Mouse (Mus musculus) MEL (cell line): Measurements from ENCODE around the gene Arid5b. TPM values are rescaled to one million over a fixed set of nuclear protein-coding genes. Genes with fewer than 3 reads are reported as not detected.
A peak's percentile ranks its signal among the peaks of the same experiment; 100 is the strongest.

Source experiments
- DNase-seq: peaks from one replicate; pipeline ENCODE4 v3.0.0; 2011; ENCODE audit warnings: low read depth, low spot score
- H3K27ac ChIP-seq: 2 replicates; pipeline ENCODE4 v1.5.1; 2012; ENCODE audit warnings: low read depth, mild to moderate bottlenecking, control low read depth, low read length, moderate library complexity; ENCODE audit not compliant: control insufficient read depth
- H3K27me3 ChIP-seq, 2 experiments: fragments of 150-350 bp in 1 of 2; sonication (generic) in 1 of 2; 2 replicates each; pipeline ENCODE4 v1.6.1; 2012; ENCODE audit warnings: low read length in 2 of 2, mild to moderate bottlenecking in 2 of 2, improper control_type of control experiment in 1 of 2, moderate library complexity in 1 of 2; ENCODE audit not compliant: insufficient read depth in 2 of 2, control insufficient read depth in 1 of 2
- H3K36me3 ChIP-seq, 2 experiments: 2 replicates each; pipeline ENCODE4 v1.6.1; 2012 to 2014; ENCODE audit warnings: low read length in 2 of 2, improper control_type of control experiment in 1 of 2, inconsistent platforms in 1 of 2, mild to moderate bottlenecking in 1 of 2; ENCODE audit not compliant: insufficient read depth in 2 of 2, control insufficient read depth in 1 of 2
- H3K4me1 ChIP-seq, 2 experiments: fragments of 150-350 bp in 1 of 2; sonication (generic) in 1 of 2; 2 replicates each; pipeline ENCODE4 v1.6.1; 2012; ENCODE audit warnings: low read length in 2 of 2, improper control_type of control experiment in 1 of 2, mild to moderate bottlenecking in 1 of 2; ENCODE audit not compliant: insufficient read depth in 2 of 2, control insufficient read depth in 1 of 2
- H3K4me3 ChIP-seq, 2 experiments: fragments of 150-350 bp in 1 of 2; sonication (generic) in 1 of 2; 2 replicates each; pipeline ENCODE4 v1.5.1; 2012; ENCODE audit warnings: low read depth in 2 of 2, low read length in 2 of 2, mild to moderate bottlenecking in 2 of 2, moderate library complexity in 2 of 2, control low read depth in 1 of 2, improper control_type of control experiment in 1 of 2; ENCODE audit not compliant: control insufficient read depth in 1 of 2, insufficient read depth in 1 of 2
- H3K79me2 ChIP-seq: 2 replicates; pipeline ENCODE4 v1.6.1; 2012; ENCODE audit warnings: mild to moderate bottlenecking, low read length, moderate library complexity; ENCODE audit not compliant: control insufficient read depth, poor library complexity, insufficient read depth
- H3K9ac ChIP-seq: 2 replicates; pipeline ENCODE4 v1.6.1; 2012; ENCODE audit warnings: low read depth, mild to moderate bottlenecking, control low read depth, low read length, moderate library complexity; ENCODE audit not compliant: control insufficient read depth, poor library complexity, severe bottlenecking
- H3K9me3 ChIP-seq: fragments of 150-350 bp; sonication (generic); replicated peaks from 2 replicates; pipeline ENCODE4 v1.6.1; 2012; ENCODE audit warnings: mild to moderate bottlenecking, low read length, improper control_type of control experiment, moderate library complexity; ENCODE audit not compliant: insufficient read depth
- CHD1 ChIP-seq: IDR thresholded peaks from 2 replicates; pipeline ENCODE4 v1.6.1; 2012; ENCODE audit warnings: low read depth, mild to moderate bottlenecking, inconsistent platforms, low read length, improper control_type of control experiment
- CTCF ChIP-seq, 3 experiments: IDR thresholded peaks in 2 of 3; conservative IDR thresholded peaks in 1 of 3; 2 replicates each; pipeline ENCODE4 v1.5.1; 2011 to 2012; ENCODE audit warnings: low read length in 3 of 3, low read depth in 2 of 3, mild to moderate bottlenecking in 2 of 3, improper control_type of control experiment in 1 of 3, inconsistent platforms in 1 of 3, mixed read lengths in 1 of 3, moderate library complexity in 1 of 3; ENCODE audit not compliant: control insufficient read depth in 1 of 3, insufficient read depth in 1 of 3, poor library complexity in 1 of 3, severe bottlenecking in 1 of 3
- E2F4 ChIP-seq: IDR thresholded peaks from 2 replicates; pipeline ENCODE4 v1.6.1; 2011; ENCODE audit warnings: low read depth, low read length, improper control_type of control experiment, borderline replicate concordance
- ELF1 ChIP-seq: IDR thresholded peaks from 2 replicates; pipeline ENCODE4 v1.6.1; 2014; ENCODE audit warnings: low read depth, mild to moderate bottlenecking, inconsistent platforms, low read length, improper control_type of control experiment, moderate library complexity
- EP300 ChIP-seq, 2 experiments: IDR thresholded peaks; 2 replicates each; pipeline ENCODE4 v1.6.1; 2011; ENCODE audit warnings: improper control_type of control experiment in 2 of 2, low read length in 2 of 2, low read depth in 1 of 2, mild to moderate bottlenecking in 1 of 2
- ETS1 ChIP-seq: IDR thresholded peaks from 2 replicates; pipeline ENCODE4 v1.6.1; 2012; ENCODE audit warnings: low read depth, mild to moderate bottlenecking, inconsistent platforms, low read length, improper control_type of control experiment, moderate library complexity
- HCFC1 ChIP-seq: IDR thresholded peaks from 2 replicates; pipeline ENCODE4 v1.6.1; 2012; ENCODE audit warnings: low read depth, mild to moderate bottlenecking, inconsistent platforms, low read length, improper control_type of control experiment, moderate library complexity
- MAX ChIP-seq: IDR thresholded peaks from 2 replicates; pipeline ENCODE4 v1.6.1; 2011; ENCODE audit warnings: low read length, improper control_type of control experiment
- MXI1 ChIP-seq: IDR thresholded peaks from 2 replicates; pipeline ENCODE4 v1.6.1; 2011; ENCODE audit warnings: mild to moderate bottlenecking, low read depth, low read length, improper control_type of control experiment
- MYB ChIP-seq: IDR thresholded peaks from 2 replicates; pipeline ENCODE4 v1.6.1; 2011; ENCODE audit warnings: mild to moderate bottlenecking, low read depth, low read length, improper control_type of control experiment
- NRF1 ChIP-seq: IDR thresholded peaks from 2 replicates; pipeline ENCODE4 v1.6.1; 2014; ENCODE audit warnings: low read depth, mild to moderate bottlenecking, inconsistent platforms, low read length, improper control_type of control experiment, moderate library complexity; ENCODE audit not compliant: poor library complexity, insufficient read depth, severe bottlenecking
- POLR2AphosphoS2 ChIP-seq: IDR thresholded peaks from 2 replicates; pipeline ENCODE4 v1.6.1; 2011; ENCODE audit warnings: low read length, improper control_type of control experiment
- POLR2AphosphoS5 ChIP-seq: IDR thresholded peaks from 2 replicates; pipeline ENCODE4 v1.6.1; 2012; ENCODE audit warnings: low read depth, borderline replicate concordance, mild to moderate bottlenecking, inconsistent platforms, low read length, moderate library complexity, mixed read lengths
- RCOR1 ChIP-seq: IDR thresholded peaks from 2 replicates; pipeline ENCODE4 v1.6.1; 2012; ENCODE audit warnings: low read depth, mild to moderate bottlenecking, inconsistent platforms, low read length, improper control_type of control experiment
- SIN3A ChIP-seq: IDR thresholded peaks from 2 replicates; pipeline ENCODE4 v1.6.1; 2012; ENCODE audit warnings: low read length, improper control_type of control experiment, inconsistent platforms
- SMC3 ChIP-seq: IDR thresholded peaks from 2 replicates; pipeline ENCODE4 v1.6.1; 2011; ENCODE audit warnings: low read depth, low read length, improper control_type of control experiment
- TBP ChIP-seq: IDR thresholded peaks from 2 replicates; pipeline ENCODE4 v1.8.0; 2011; ENCODE audit warnings: low read depth, low read length, improper control_type of control experiment
- TCF12 ChIP-seq: IDR thresholded peaks from 2 replicates; pipeline ENCODE4 v1.6.1; 2014; ENCODE audit warnings: low read depth, mild to moderate bottlenecking, inconsistent platforms, low read length, improper control_type of control experiment, moderate library complexity
- USF1 ChIP-seq: IDR thresholded peaks from 2 replicates; pipeline ENCODE4 v1.6.1; 2014; ENCODE audit warnings: low read depth, mild to moderate bottlenecking, inconsistent platforms, low read length, improper control_type of control experiment, moderate library complexity
- USF2 ChIP-seq, 2 experiments: IDR thresholded peaks; 2 replicates each; pipeline ENCODE4 v1.6.1; 2011 to 2012; ENCODE audit warnings: improper control_type of control experiment in 2 of 2, low read length in 2 of 2, borderline replicate concordance in 1 of 2, inconsistent platforms in 1 of 2, low read depth in 1 of 2, mild to moderate bottlenecking in 1 of 2; ENCODE audit not compliant: insufficient read depth in 1 of 2
- ZKSCAN1 ChIP-seq: IDR thresholded peaks from 2 replicates; pipeline ENCODE4 v1.6.1; 2012; ENCODE audit warnings: low read depth, mild to moderate bottlenecking, inconsistent platforms, low read length, improper control_type of control experiment, moderate library complexity
- polyA plus RNA-seq, 2 experiments: library from polyadenylated mRNA; stranded (reverse) in 1 of 2; unstranded in 1 of 2; fragments of >175 nt in 1 of 2; fragments of >200 nt in 1 of 2; gene quantifications; 2 replicates each; pipeline versions ENCODE4 v1.2.1 to v1.2.4; 2012; ENCODE audit warnings: low replicate concordance in 2 of 2, low read depth in 1 of 2; ENCODE audit not compliant: insufficient read length in 2 of 2, insufficient read depth in 1 of 2, missing spikeins in 1 of 2
- total RNA-seq: library from RNA; depleted of rRNA; stranded (reverse); fragments of 300-350 nt; gene quantifications from 2 replicates; pipeline ENCODE4 v1.2.3, GENCODE M21; 2012

The Arid5b gene
- total and polyA plus RNA-seq, 3 experiments: 0.03 TPM; not detected in 2

GRCm38 (mm10) chr10:68102566-68102965, 176.0 kb downstream of the Arid5b start:
- no peak overlapping the region for H3K27ac ChIP-seq
- H3K4me1 ChIP-seq: no peaks in the 10 kb centered on the region; a peak in 1 of 4 replicates
- no peak for TF ChIP-seq POLR2AphosphoS2
- TF ChIP-seq EP300 (IDR thresholded peaks at IDR 0.05; ENCODE audit: low read depth in 1 of 2, low read length in 2 of 2): no peak
- TF ChIP-seq MAX: no peak
- TF ChIP-seq ETS1: 0 out of 2 replicates have a peak, but pooled peaks have one; percentile 11
- H3K79me2 ChIP-seq: no peaks in the 10 kb centered on the region
- H3K36me3 ChIP-seq: no peaks in the 10 kb centered on the region
- DNase-seq: no peak
- no peak overlapping the region for H3K9ac ChIP-seq
- no peaks in the 10 kb centered on the region for H3K27me3 ChIP-seq
- no peak overlapping the region for H3K4me3 ChIP-seq
- H3K9me3 ChIP-seq: no peaks in the 10 kb centered on the region

- Histone ChIP-seq H3K79me2 (no peaks in the 10 kb centered on the region), H3K4me3 (no peak overlapping the region), H3K4me1 (no peaks in the 10 kb centered on the region; a peak in 1 of 4 replicates), H3K9ac (no peak overlapping the region), H3K27me3 (no peaks in the 10 kb centered on the region; a peak in 1 of 4 replicates), H3K27ac (no peak overlapping the region), H3K36me3 (no peaks in the 10 kb centered on the region), H3K9me3 (no peaks in the 10 kb centered on the region)
- no peak for DNase-seq
- TF ChIP-seq USF1 (no peak), CTCF (IDR thresholded peaks at IDR 0.05 in 2 of 3, conservative IDR thresholded peaks at IDR 0.05 in 1 of 3; ENCODE audit: control insufficient read depth in 1 of 3, insufficient read depth in 1 of 3, low read depth in 2 of 3, low read length in 3 of 3, poor library complexity in 1 of 3, severe bottlenecking in 1 of 3) (no peak), ETS1 (no peak), USF2 (IDR thresholded peaks at IDR 0.05; ENCODE audit: borderline replicate concordance in 1 of 2, insufficient read depth in 1 of 2, low read depth in 1 of 2, low read length in 2 of 2) (no peak), ZKSCAN1 (no peak), CHD1 (no peak)
Observed at GRCm38 (mm10) chr10:68101251-68101650, 177.3 kb downstream of the Arid5b start.

- Histone ChIP-seq H3K79me2 (no peaks in the 10 kb centered on the region), H3K27ac (no peak overlapping the region), H3K9ac (no peak overlapping the region), H3K4me3 (no peak overlapping the region), H3K27me3 (no peaks in the 10 kb centered on the region; a peak in 1 of 4 replicates), H3K36me3 (no peaks in the 10 kb centered on the region), H3K9me3 (no peaks in the 10 kb centered on the region), H3K4me1 (no peaks in the 10 kb centered on the region; a peak in 1 of 4 replicates)
- no peak for DNase-seq
- TF ChIP-seq ETS1: no peak
- no peak for TF ChIP-seq RCOR1
- TF ChIP-seq ELF1: no peak
- no peak for TF ChIP-seq MXI1
- TF ChIP-seq E2F4: no peak
- TF ChIP-seq CTCF (IDR thresholded peaks at IDR 0.05 in 2 of 3, conservative IDR thresholded peaks at IDR 0.05 in 1 of 3; ENCODE audit: control insufficient read depth in 1 of 3, insufficient read depth in 1 of 3, low read depth in 2 of 3, low read length in 3 of 3, poor library complexity in 1 of 3, severe bottlenecking in 1 of 3): no peak
- no peak for TF ChIP-seq EP300 (IDR thresholded peaks at IDR 0.05; ENCODE audit: low read depth in 1 of 2, low read length in 2 of 2)
- no peak for TF ChIP-seq CHD1
- TF ChIP-seq NRF1: no peak
- no peak for TF ChIP-seq ZKSCAN1
- no peak for TF ChIP-seq HCFC1
- no peak for TF ChIP-seq USF2 (IDR thresholded peaks at IDR 0.05; ENCODE audit: borderline replicate concordance in 1 of 2, insufficient read depth in 1 of 2, low read depth in 1 of 2, low read length in 2 of 2)
- no peak for TF ChIP-seq TCF12
- no peak for TF ChIP-seq POLR2AphosphoS2
- TF ChIP-seq SMC3: no peak
- TF ChIP-seq MAX: no peak
- TF ChIP-seq POLR2AphosphoS5: no peak
- TF ChIP-seq MYB: no peak
- no peak for TF ChIP-seq SIN3A
- TF ChIP-seq TBP: no peak
Observed at GRCm38 (mm10) chr10:68100506-68100905, 178.0 kb downstream of the Arid5b start.
